Mouse (Mus musculus): Measurements from ENCODE around the gene Zranb3.

GRCm38 (mm10) chr1:128009751-128010150, 93.1 kb downstream of the Zranb3 start:
- TF ChIP-seq CTCF (IDR thresholded peaks at IDR 0.05; ENCODE audit: low read depth): no peak
- no peak for TF ChIP-seq EP300 (optimal IDR thresholded peaks at IDR 0.05)
